Mouse (Mus musculus) forebrain, embryonic 14.5 days (tissue): Measurements from ENCODE around the gene Ide. TPM values are rescaled to one million over a fixed set of nuclear protein-coding genes. Genes with fewer than 3 reads are reported as not detected.

Experiments
- ATAC-seq: fragments of 200-750 bp; cut with Nextera tagmentation; 2 replicates; pipeline ENCODE4 v1.8.0; 2017; ENCODE audit warnings: mild to moderate bottlenecking, moderate library complexity
- DNase-seq: peaks from one replicate; pipeline ENCODE4 v3.0.0-alpha.2; 2015; ENCODE audit warnings: low spot score
- H3K27ac ChIP-seq: fragments of 300-500 bp; sonication (generic); 2 replicates; pipeline ENCODE4 v1.5.1; 2014; ENCODE audit warnings: low read depth, mild to moderate bottlenecking, control low read depth, low read length, moderate library complexity
- H3K27me3 ChIP-seq: fragments of 300-500 bp; sonication (generic); replicated peaks from 2 replicates; pipeline ENCODE4 v1.6.1; 2014; ENCODE audit warnings: low read length, control low read depth, mixed read lengths; ENCODE audit not compliant: control insufficient read depth, insufficient read depth
- H3K36me3 ChIP-seq: fragments of 300-500 bp; sonication (generic); 2 replicates; pipeline ENCODE4 v1.6.1; 2014; ENCODE audit warnings: low read length, control low read depth; ENCODE audit not compliant: control insufficient read depth, insufficient read depth
- H3K4me1 ChIP-seq: fragments of 300-500 bp; sonication (generic); 2 replicates; pipeline ENCODE4 v1.6.1; 2014; ENCODE audit warnings: antibody characterized with exemption, low read length, control low read depth; ENCODE audit not compliant: control insufficient read depth, insufficient read depth
- H3K4me2 ChIP-seq: fragments of 300-500 bp; sonication (generic); 2 replicates; pipeline ENCODE4 v1.6.1; 2014; ENCODE audit warnings: mild to moderate bottlenecking, control low read depth, low read length
- H3K4me3 ChIP-seq: fragments of 300-500 bp; sonication (generic); 2 replicates; pipeline ENCODE4 v1.5.1; 2014; ENCODE audit warnings: low read depth, low read length, control low read depth
- H3K9ac ChIP-seq: fragments of 300-500 bp; sonication (generic); 2 replicates; pipeline ENCODE4 v1.6.1; 2014; ENCODE audit warnings: mild to moderate bottlenecking, low read length, control low read depth, moderate library complexity
- H3K9me3 ChIP-seq: fragments of 300-500 bp; sonication (generic); replicated peaks from 2 replicates; pipeline ENCODE4 v1.6.1; 2016; ENCODE audit warnings: low read length, control low read depth, mixed read lengths; ENCODE audit not compliant: control insufficient read depth
- WGBS: fragments of 180-500 bp; shearing (Covaris S2); extraction: QIAGEN DNeasy Blood & Tissue Kit; methylation state at CpG from one replicate; pipeline ENCODE4 v1.1.7; 2014; 5-methylcytosine and 5-hydroxymethylcytosine counted together
- polyA plus RNA-seq: library from polyadenylated mRNA; unstranded; fragments of >200 nt; fragmentation: Nextera tagmentation; extraction: Ambion mirVana; gene quantifications from 2 replicates; pipeline ENCODE4 v1.2.1, GENCODE M21; 2014

Gene Ide
- polyA plus RNA-seq, 1 experiment from 2014 or later: 37.4 TPM

- 79% methylated on average over 4 of the region's 4 CpGs for WGBS
- Histone ChIP-seq H3K4me1 (no peaks in the 10 kb centered on the region), H3K9me3 (no peaks in the 10 kb centered on the region), H3K4me3 (no peak overlapping the region), H3K9ac (no peak overlapping the region), H3K27ac (no peak overlapping the region), H3K4me2 (no peak overlapping the region), H3K36me3 (0 out of 2 replicates have a peak, but pooled peaks cover 15% of the 10 kb centered on the region), H3K27me3 (no peaks in the 10 kb centered on the region)
- ATAC-seq (no peak), DNase-seq (no peak)
Measured at GRCm38 (mm10) chr19:37304006-37304405, 33.6 kb downstream of the Ide start.

- no peak overlapping the region for H3K4me2 ChIP-seq
- H3K4me1 ChIP-seq: no peaks in the 10 kb centered on the region
- no peak overlapping the region for H3K9ac ChIP-seq
- no peak overlapping the region for H3K4me3 ChIP-seq
- no peak for ATAC-seq
- H3K27me3 ChIP-seq: no peaks in the 10 kb centered on the region
- 0 out of 2 replicates have a peak, but pooled peaks cover 7% of the 10 kb centered on the region for H3K36me3 ChIP-seq
- H3K27ac ChIP-seq: no peak overlapping the region
- DNase-seq: no peak
- WGBS: 86% methylated on average over 3 of the region's 3 CpGs
- H3K9me3 ChIP-seq: no peaks in the 10 kb centered on the region
Measured at GRCm38 (mm10) chr19:37301733-37302132, 35.9 kb downstream of the Ide start.

GRCm38 (mm10) chr19:37291676-37292075, 46.0 kb downstream of the Ide start:
- ATAC-seq (no peak), DNase-seq (no peak)
- WGBS: 84% methylated on average over 4 of the region's 4 CpGs
- Histone ChIP-seq H3K27ac (no peak overlapping the region), H3K9ac (no peak overlapping the region), H3K4me2 (no peak overlapping the region), H3K9me3 (no peaks in the 10 kb centered on the region), H3K36me3 (peaks cover 5% of the 10 kb centered on the region; the same call in 1 of the 2 replicates), H3K4me3 (no peak overlapping the region), H3K27me3 (no peaks in the 10 kb centered on the region), H3K4me1 (no peaks in the 10 kb centered on the region)

GRCm38 (mm10) chr19:37290906-37291305, 46.7 kb downstream of the Ide start:
- no peak overlapping the region for H3K27ac ChIP-seq
- H3K9ac ChIP-seq: no peak overlapping the region
- no peak overlapping the region for H3K4me3 ChIP-seq
- H3K4me1 ChIP-seq: no peaks in the 10 kb centered on the region
- no peaks in the 10 kb centered on the region for H3K27me3 ChIP-seq
- WGBS: 91% methylated on average over 8 of the region's 8 CpGs
- H3K36me3 ChIP-seq: peaks cover 9% of the 10 kb centered on the region; the same call in 1 of the 2 replicates
- DNase-seq: no peak
- no peak for ATAC-seq
- no peak overlapping the region for H3K4me2 ChIP-seq
- H3K9me3 ChIP-seq: no peaks in the 10 kb centered on the region

GRCm38 (mm10) chr19:37284775-37285174, 52.9 kb downstream of the Ide start:
- H3K9ac ChIP-seq: no peak overlapping the region
- no peaks in the 10 kb centered on the region for H3K4me1 ChIP-seq
- peaks cover 41% of the 10 kb centered on the region for H3K36me3 ChIP-seq
- H3K4me2 ChIP-seq: no peak overlapping the region
- 88% methylated on average over 9 of the region's 9 CpGs for WGBS
- DNase-seq (no peak), ATAC-seq (no peak)
- H3K27me3 ChIP-seq: no peaks in the 10 kb centered on the region
- H3K27ac ChIP-seq: no peak overlapping the region
- H3K4me3 ChIP-seq: no peak overlapping the region
- H3K9me3 ChIP-seq: no peaks in the 10 kb centered on the region

GRCm38 (mm10) chr19:37283166-37283565, 54.5 kb downstream of the Ide start:
- no peak for ATAC-seq
- Histone ChIP-seq H3K4me2 (no peak overlapping the region), H3K9me3 (no peaks in the 10 kb centered on the region), H3K36me3 (peaks cover 51% of the 10 kb centered on the region), H3K27me3 (no peaks in the 10 kb centered on the region), H3K9ac (no peak overlapping the region), H3K27ac (no peak overlapping the region), H3K4me1 (no peaks in the 10 kb centered on the region), H3K4me3 (no peak overlapping the region)
- DNase-seq: no peak
- WGBS: 94% methylated on average over 6 of the region's 6 CpGs

- Histone ChIP-seq H3K9ac (no peak overlapping the region), H3K36me3 (peaks cover 56% of the 10 kb centered on the region), H3K4me3 (no peak overlapping the region), H3K9me3 (no peaks in the 10 kb centered on the region), H3K4me1 (no peaks in the 10 kb centered on the region), H3K4me2 (no peak overlapping the region), H3K27me3 (no peaks in the 10 kb centered on the region), H3K27ac (no peak overlapping the region)
- no peak for ATAC-seq
- no peak for DNase-seq
- 89% methylated on average over 1 of the region's 1 CpGs for WGBS
Measured at GRCm38 (mm10) chr19:37281710-37282109, 55.9 kb downstream of the Ide start.

- H3K9me3 ChIP-seq: no peaks in the 10 kb centered on the region
- no peak overlapping the region for H3K4me3 ChIP-seq
- H3K27ac ChIP-seq: no peak overlapping the region
- WGBS: 92% methylated on average over 1 of the region's 1 CpGs
- H3K4me2 ChIP-seq: no peak overlapping the region
- DNase-seq (no peak), ATAC-seq (no peak)
- no peak overlapping the region for H3K9ac ChIP-seq
- H3K27me3 ChIP-seq: no peaks in the 10 kb centered on the region
- no peaks in the 10 kb centered on the region for H3K4me1 ChIP-seq
- H3K36me3 ChIP-seq: peaks cover 50% of the 10 kb centered on the region; the same call in 1 of the 2 replicates
Measured at GRCm38 (mm10) chr19:37279194-37279593, 58.5 kb downstream of the Ide start.

GRCm38 (mm10) chr19:37275555-37275954, 62.1 kb downstream of the Ide start:
- no peaks in the 10 kb centered on the region for H3K9me3 ChIP-seq
- no peak overlapping the region for H3K27ac ChIP-seq
- no peak overlapping the region for H3K4me2 ChIP-seq
- DNase-seq: no peak
- no peak for ATAC-seq
- H3K4me3 ChIP-seq: no peak overlapping the region
- 89% methylated on average over 9 of the region's 9 CpGs for WGBS
- H3K4me1 ChIP-seq: no peaks in the 10 kb centered on the region
- no peaks in the 10 kb centered on the region for H3K27me3 ChIP-seq
- no peak overlapping the region for H3K9ac ChIP-seq
- H3K36me3 ChIP-seq: peaks cover 33% of the 10 kb centered on the region; the same call in 1 of the 2 replicates
